Mouse (Mus musculus): Measurements from ENCODE around the gene Lpin1.

DNA sequence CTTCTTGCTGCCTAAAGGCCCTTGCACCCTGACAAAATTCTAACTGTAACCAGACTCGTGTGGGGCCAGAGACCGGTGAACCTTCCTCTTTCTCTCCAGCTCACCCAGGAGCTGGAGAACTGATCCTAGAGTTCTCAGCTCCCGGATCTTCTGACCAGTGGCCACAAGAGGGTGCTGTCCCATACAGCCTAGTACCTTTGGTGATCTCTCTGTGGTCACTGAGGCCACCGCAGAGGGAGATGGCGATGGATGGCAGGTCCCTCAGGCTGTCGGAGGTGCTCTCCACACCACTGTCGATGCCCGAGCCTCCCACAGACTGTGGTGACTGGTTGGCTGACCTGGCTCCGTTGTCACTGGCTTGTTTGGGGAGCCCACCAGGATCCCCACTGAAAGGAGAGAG lies 47.3 kb downstream of the Lpin1 start:
- TF ChIP-seq CTCF (IDR thresholded peaks at IDR 0.05; ENCODE audit: control insufficient read depth, insufficient read depth, insufficient read length) (no peak), MAX (IDR thresholded peaks at IDR 0.05) (no peak), USF1 (IDR thresholded peaks at IDR 0.05; ENCODE audit: low read depth) (no peak), FOSL1 (IDR thresholded peaks at IDR 0.05; ENCODE audit: insufficient read depth, low read length, poor library complexity, severe bottlenecking) (no peak), CEBPB (IDR thresholded peaks at IDR 0.05; ENCODE audit: low read depth) (no peak), MYOD1 (IDR thresholded peaks at IDR 0.05; ENCODE audit: control insufficient read depth, insufficient read length, low read depth) (no peak), MYOG (IDR thresholded peaks at IDR 0.05; ENCODE audit: control insufficient read depth, extremely low read depth, insufficient read length) (no peak)

Data from C2C12 (cell line).